In the genomic region with DNA sequence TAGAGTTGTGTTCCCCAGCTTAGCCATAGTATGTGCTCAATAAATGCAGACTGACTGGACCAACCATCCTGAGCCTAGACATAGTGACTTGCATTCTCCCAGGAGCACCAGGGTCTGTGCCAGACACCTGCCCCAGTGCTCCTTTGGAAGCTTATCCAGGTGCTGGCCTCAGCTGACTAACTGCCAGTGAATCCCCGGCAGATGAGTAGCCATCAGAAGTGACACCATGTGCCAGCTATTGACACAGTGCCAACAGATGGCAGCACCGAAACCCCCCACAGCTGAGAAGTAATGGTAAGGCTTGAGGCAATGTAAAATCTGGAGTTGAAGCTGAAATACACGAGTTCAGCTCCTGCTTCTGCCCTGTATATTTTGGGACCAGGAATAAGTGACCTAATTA, we compare ENCODE assay signal across 15 mouse cellular contexts.
"Had no signal": no experiment of that assay in that cellular context is flagged by ENCODE, and none has a peak within 500 bp of the region (broad histone marks: within the 10 kb centered on the region; RNA-seq: fewer than 3 reads in every experiment).

No protein-coding gene starts in this region.

- DNase-seq: kidney, postnatal 25 days; layer of hippocampus, adult 9-11 months; liver, postnatal 0 days; lung, embryonic 14.5 days; thymus, adult 18-20 months; thymus, postnatal 36 days had no signal

- ATAC-seq: liver, postnatal 0 days; lung, postnatal 0 days; midbrain, embryonic 16.5 days had no signal

- H3K4me3 ChIP-seq: layer of hippocampus, adult 2 months; limb, embryonic 12.5 days; limb, embryonic 15.5 days; midbrain, embryonic 12.5 days had no signal

- H3K27me3 ChIP-seq: limb, embryonic 12.5 days; limb, embryonic 15.5 days; midbrain, embryonic 12.5 days had no signal

- H3K4me1 ChIP-seq: limb, embryonic 12.5 days had no signal

- H3K9ac ChIP-seq: limb, embryonic 12.5 days; limb, embryonic 15.5 days; liver, embryonic 14.5 days; liver, postnatal 0 days; lung, embryonic 14.5 days; midbrain, embryonic 12.5 days had no signal

- H3K4me2 ChIP-seq: limb, embryonic 12.5 days; limb, embryonic 15.5 days; liver, embryonic 11.5 days; lung, embryonic 14.5 days; midbrain, embryonic 12.5 days had no signal

- H3K36me3 ChIP-seq: limb, embryonic 12.5 days; limb, embryonic 15.5 days; midbrain, embryonic 12.5 days had no signal

- H3K9me3 ChIP-seq: limb, embryonic 12.5 days; limb, embryonic 15.5 days; midbrain, embryonic 12.5 days had no signal

- H3K27ac ChIP-seq: layer of hippocampus, adult 2 months; limb, embryonic 12.5 days; limb, embryonic 15.5 days; liver, embryonic 14.5 days; macrophage; midbrain, embryonic 12.5 days had no signal
